Mouse (Mus musculus) cerebellum, adult 9-11 months (tissue): ENCODE results near the gene Ralb.

Experiments used
- DNase-seq: peaks from one replicate; pipeline ENCODE4 v3.0.0; 2022

Gene Ralb

DNA sequence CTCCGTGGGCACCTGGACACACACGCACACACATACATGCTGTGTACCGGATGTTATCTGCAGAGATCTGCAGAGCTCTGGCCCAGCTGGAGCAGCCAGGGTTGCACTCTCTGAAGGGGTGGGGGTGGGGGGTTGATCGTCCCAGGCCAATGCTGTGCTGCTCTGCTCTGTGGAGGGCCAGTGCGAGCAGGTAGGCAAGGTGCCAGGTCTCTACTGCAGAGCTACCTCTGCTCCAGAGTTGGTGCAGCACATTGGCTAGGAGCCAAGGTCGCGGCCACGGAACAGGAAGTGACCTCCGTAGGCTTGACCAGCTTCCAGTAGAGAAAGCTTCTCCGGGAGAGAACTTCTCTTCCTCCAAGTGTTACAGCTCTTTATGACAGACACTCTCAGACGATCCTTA is 12.5 kb downstream of the Ralb start:
- DNase-seq: no peak

DNA sequence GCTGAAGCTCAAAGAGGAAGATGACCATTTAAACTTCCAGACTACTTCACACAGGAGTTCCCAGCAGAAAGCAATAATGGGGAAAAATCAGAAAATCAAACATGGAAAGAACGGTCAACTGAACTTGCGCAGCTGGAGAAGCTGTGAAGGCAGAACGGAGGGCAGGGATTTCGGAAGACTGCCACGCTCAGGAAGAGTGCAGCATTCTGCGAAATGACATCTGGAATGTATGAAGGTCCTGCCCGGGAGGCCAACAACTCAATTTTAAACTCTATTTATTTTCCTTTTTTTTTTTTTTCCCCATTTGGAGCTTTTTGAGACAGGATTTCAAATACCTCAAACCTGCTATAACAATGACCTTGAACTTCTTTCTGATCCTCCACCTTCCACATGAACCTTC is 13.8 kb downstream of the Ralb start:
- no peak for DNase-seq

DNA sequence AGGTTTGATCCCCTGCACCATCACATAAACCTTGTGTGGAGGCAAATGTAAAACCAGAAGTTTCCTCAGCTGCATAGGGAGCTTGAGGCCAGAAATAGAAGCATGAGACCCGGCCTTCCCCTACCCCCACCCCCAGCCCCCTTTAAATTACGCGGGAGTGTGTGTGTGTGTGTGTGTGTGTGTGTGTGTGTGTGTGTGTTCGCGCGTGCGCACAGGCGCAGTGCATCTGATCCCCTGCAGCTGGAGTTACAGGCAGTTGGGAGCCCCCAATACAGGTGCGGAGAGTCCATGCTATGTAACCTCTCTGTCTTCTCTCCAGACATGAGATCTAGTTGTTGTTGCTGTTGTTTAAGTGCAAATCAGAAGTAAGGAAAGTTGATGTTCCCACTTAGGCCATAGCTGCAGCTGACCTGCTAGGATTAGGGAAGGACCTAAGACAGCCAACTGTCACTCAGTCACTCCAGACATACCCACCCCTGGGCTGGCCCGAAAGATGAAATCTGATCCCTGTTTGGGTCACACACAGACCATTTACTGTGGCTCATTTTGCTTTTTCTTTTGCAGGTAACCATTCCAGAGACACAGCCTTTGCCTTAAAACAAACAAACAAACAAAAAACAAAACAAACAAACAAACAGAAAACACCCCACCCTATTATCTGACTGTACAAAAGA is 16.5 kb downstream of the Ralb start:
- no peak for DNase-seq

DNA sequence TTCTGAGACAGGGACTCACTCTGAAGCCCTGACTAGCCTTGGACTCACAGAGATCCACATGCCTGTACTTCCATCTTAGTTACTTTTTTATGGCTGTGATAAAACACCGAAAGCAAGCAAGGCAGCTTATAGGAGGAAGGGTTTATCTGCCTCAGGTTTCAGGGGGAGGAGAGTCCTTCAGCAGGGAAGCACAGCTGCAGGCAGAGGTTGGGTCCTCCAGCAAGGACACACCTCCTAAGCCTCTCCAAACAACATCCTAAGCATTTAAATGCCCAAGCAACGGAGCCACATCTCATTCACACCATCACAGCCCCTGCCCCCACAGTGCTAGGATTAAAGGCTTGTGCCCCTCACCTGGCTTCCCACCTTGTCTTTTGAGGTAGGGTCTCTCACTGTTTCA is 18.8 kb downstream of the Ralb start:
- DNase-seq: no peak

DNA sequence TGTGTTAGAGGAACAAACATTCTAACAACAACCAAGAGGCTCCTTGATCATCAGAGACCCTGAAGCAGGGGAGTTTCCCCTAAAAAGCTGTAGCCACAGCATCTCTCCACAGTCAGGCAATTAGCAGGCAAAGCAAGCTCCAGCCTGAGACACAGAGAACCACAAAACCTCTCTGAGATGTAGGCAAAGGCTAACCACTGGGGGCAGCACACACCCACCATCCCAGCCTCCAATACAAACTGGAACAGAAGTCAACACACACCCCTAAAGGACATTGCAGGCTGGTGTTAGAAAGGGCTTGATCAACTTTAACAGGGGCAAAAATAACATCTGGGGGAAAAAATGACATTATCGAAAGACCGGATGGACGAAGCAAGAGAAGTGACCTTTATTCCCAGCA is 20.1 kb downstream of the Ralb start:
- no peak for DNase-seq

DNA sequence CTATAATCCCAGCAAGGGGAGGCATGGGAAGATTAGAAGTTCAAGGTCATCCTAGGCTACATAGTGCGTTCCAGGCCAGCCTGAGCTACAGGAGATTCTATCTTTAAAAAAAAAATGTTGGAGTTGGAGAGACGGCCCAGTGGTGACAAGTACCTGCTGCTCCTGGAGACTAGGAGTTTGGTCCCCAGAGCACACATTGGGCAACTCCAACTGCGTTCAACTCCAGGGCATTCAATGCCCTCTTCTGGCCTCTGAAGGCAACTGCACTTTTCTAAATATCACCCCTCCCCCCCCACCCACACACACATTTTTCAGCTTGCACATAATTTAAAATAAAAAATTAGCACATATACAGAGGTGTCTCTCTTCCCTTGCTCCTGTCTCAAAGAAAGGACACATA is 21.7 kb downstream of the Ralb start:
- DNase-seq: no peak

DNA sequence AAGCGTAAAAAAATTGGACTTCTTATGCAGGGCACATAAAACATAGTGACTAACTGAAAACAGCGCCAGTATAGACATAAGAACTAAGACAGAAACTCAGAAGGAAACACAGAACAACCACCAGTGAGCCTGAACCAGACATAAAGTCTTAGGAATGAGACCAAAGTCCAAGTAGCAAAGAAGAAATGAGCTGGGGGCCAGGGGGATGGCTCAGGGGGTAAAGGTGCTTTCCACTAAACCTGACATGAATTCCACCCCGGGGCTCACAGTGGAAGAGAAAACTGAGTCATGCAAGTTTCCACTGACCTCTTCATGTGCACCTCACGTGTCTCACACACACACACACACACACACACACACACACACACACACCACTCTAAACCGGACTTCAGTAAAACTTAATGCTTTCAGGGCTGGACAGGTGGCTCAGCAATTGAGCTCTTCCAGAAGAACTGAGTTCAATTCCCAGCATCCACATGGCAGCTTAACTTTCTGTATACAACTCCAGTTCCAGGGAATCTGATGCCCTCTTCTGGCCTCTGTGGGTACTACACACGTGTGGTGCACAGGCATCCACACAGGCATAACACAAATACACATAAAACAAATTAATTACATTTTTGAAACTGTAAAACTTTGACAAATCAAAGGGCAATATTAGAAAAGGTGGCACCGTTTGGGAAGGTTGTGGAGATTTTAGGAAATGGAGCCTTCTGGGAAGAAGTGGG is 23.2 kb downstream of the Ralb start:
- DNase-seq: no peak

DNA sequence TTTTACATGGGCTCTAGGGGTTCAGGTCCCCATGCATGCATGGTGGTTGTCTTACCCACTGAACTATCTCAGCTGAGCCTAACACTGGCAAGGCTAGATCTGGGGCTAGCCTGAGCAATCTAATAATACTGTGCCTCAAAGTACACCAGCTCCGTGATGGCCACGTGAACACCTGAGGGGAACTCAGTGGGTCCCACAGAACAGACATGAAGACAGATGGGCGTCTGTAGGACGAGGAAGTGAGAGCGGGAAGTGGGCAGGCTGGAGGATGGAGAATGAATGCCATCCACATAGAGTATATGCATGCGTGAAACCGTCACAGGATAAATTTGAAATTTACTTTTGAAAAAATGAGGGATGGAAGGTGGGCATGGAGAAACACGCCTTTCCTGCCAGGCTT is 23.9 kb downstream of the Ralb start:
- no peak for DNase-seq

DNA sequence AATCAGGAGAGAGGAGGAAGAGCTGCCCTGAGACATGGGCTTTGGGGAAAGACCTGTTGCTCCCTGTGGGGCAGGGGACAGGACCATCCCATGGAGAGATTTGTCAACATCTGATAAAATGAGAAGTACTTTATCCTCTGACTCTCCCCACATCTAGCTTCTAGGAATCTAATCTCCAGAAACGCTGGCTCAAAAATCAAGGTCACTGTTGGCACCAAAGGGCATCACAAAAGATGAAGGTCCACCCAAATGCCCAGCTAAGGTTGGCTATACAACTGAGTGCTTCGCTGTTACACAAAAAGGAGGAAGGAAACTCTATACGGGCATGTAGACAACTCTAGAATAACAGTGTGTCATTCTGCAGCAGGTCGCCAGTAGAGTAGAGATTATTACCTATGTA is 25.0 kb downstream of the Ralb start:
- no peak for DNase-seq

DNA sequence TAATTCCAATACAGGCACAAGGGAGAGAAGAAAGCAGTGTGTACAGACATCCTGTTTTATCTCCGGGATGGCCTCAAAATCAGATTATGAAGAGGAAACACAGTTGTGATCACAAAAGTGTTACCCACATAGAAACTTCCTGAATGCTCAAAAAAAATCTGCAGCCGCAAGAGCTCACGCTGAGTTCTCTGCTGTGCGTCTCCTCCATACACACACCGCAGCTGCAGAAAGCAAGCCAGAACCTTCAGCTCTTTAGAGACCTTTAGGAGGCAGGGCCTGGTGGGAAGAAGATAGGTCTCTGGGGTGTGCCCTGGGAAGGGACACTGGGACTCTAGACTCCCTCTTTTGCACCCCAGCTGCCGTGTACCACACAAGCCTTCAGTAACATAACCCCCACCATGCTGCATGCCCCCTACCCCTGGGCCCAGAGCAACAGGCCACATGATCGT is 27.7 kb downstream of the Ralb start:
- no peak for DNase-seq

DNA sequence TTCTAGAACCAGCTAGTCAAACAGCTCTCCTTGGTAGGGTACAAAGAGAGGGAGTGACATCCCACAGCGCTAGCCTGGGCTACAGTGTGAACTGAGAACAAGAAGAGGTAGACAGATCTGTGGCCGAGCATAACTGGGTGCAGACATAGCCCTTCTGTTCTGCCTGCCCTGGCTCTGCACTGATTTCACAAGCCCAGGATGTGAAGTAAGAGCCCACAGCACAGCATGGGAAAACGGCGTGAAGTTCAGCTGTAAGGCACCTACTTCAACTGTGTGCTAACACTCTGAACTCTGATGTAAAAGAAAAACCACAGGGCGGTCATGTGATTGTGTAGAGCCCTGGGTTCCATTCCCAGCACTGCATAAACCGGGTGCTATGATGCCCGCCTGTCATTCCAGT is 29.9 kb downstream of the Ralb start:
- no peak for DNase-seq

DNA sequence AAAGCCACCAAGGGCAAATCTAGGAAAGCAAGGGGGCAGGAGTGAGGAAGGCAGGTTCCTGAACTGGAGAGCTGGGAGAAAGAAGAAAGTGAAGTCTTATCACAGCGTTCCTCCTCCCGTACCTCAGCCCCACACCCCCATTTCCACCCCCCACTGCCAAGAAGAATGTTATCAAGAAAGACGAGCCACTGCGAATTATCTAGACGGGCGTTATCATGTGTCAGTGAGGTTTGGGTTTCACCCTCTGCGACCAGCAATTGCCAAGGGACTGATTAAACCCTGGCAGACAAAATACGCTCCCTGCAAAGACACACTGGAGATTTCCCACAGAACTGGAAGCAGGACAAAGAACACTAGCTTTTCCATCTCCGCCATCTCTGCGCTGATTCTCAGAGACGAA is 31.9 kb downstream of the Ralb start:
- DNase-seq: no peak

DNA sequence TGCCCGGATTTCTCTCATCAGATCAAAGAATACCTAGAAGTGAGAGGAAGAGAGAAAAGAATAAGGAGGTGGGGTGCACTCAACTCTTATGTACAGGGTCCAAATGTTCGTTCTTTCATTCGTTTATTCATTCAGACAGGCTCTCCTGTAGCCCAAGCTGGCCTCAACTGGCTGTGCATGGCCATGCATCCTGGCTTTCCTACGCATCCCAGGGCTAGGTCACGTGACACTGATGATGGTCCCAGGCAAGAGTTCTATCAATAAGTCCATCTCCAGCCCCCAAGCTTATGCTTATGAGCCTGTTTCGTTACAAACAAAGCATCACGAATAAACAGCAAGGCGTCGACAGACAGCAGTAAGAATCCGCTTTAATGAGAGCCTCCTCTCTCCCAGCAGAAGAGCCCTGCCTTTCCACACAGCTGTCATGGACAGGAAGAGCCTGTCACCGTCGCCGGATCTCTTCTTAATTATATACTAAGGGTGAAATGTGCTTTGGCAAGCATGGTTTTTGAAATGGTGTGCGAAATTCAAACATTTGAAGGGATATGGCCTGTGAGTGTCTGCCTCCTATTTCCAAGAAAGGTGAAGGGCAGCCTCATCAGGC is 32.7 kb downstream of the Ralb start:
- DNase-seq: no peak

DNA sequence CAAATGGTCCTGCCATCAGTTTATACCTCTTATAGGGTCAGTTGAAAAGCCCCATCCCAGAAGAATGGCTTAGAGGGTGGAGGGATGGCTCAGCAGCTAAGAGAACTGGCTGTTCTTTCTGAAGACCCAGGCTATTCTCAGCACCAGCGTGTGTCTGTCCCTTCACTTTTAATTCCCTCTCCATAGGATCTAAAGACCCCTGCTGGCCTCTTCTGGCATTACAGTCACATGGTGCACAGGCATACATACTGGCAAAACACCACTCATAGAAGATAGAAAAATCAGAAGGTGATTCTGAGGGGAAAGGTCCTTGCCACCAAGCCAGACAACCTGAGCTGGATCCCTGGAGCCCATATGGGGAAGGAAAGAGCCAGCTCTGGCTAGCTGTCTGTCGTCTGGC is 41.2 kb downstream of the Ralb start:
- no peak for DNase-seq

DNA sequence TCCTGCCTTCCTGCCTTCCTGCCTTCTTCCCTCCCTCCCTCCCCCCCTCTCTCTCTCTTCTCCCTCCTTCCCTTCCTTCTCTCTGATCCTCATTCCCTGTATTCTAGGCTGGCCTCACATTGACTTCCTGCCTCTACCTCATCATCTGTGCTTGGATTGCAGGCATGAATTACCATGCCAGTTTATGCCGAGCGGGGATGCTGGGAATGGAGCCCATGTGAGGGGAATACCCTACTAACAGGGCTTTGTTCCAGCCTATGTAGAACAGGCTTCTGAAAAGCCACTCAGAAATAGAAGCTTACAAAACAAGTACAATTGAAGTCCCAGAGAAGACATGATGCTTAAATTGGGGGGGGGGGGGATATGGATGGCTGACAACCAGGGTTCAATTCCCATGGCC is 44.5 kb downstream of the Ralb start:
- DNase-seq: no peak

DNA sequence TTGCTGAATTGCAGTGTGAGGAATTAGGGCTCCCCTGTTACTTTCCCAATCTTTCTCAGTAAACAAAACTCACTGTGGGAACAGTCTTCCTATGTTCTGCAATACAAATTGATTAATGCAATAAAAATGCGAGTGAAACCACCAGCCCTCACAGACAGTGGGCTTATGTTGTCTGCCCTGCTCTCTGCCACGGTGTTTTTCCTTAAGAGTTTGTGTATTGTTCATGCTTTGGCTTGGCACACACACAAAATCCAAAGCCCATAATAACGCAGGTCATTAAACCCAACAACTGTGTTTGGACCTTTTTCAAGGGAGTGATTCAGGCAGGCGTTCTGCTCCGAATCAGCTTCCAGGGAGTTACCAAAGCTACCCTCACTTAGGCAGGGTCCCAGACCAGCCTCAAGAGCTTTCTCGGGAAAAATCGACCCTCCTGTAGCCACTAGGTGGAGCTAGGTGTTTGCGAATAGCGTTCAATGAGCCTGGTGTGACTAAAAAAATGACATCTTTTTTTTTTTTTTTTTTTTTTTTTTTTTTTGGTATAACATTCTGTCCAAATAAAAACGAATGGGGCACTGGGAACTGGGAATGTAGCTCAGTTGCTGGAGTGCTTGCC is 46.5 kb downstream of the Ralb start:
- peak; percentile 28 for DNase-seq

DNA sequence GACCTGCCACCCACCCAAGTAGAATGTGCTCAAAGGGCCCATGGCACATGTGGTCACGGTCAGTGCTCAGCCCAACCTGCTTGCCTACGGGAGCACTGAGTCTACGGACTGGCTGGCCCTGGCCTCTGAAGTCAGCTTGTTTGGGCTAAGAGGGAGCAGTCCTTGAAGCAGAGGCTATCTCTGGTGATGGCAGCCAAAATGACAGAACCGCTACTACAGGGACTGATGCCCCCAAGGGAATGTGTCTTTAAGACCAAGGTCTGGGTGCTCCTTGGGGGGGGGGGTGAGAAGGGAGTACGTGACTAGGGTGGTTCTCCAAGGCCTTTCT is 47.1 kb downstream of the Ralb start:
- no peak for DNase-seq

DNA sequence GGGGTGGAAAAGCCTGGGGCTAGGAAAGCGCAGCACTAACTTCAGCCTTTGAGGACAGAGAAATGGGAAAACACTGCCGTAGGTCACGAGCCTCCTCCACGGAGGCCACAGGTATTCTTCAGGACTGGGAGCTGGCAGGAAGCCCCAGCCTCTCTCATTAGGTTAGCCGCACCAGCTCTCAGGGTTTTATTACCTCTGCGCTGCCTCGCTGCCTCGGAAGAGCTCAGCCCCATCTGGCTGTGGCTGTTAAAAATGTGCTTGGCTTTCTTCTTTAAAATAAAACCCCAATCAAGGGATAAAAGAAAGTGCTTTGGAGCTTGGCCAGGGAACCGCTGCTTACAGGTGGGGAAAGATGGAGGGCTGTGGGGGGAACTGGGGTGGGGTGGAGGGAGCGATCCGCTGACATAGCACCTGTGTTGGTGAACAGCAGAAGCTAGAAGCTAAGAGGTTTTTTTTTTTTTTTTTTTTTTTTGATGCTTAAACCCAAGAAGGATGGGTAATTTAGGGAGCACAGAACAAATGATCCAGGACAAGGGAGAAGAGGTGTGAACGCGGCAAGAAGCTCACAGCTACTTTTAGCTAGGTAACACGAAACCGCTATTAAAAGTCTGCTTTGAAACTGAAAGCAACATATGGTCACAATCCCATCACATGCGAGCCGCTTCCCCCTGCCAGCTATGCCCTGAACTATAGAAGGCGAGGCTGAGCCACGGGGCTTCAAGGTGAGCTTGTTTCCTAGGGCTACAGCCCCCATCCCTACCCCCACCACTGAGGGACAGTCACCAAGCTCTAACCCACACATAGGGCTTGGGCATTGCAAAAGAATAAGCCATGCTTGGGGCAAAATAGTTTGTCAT is 47.7 kb downstream of the Ralb start:
- no peak for DNase-seq

DNA sequence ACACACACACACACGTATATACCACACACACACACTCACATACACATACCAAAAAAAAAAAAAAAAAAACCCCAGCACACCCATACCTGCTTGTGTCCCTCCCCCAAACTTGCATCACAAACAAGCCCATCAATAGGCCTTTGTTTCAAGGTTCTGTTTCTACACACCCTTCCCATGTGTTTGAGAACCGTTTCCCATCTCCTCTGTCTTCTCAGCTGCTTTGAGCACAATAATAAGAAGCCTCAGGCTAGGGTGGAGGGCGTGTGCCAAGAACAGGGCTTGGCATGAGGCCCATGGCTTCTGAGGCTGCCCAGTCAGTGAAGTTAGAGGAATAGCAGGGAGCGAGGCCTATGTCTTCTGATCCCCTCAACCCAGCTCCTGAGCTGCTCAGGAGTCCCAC is 50.9 kb downstream of the Ralb start:
- DNase-seq: peak; percentile 13

DNA sequence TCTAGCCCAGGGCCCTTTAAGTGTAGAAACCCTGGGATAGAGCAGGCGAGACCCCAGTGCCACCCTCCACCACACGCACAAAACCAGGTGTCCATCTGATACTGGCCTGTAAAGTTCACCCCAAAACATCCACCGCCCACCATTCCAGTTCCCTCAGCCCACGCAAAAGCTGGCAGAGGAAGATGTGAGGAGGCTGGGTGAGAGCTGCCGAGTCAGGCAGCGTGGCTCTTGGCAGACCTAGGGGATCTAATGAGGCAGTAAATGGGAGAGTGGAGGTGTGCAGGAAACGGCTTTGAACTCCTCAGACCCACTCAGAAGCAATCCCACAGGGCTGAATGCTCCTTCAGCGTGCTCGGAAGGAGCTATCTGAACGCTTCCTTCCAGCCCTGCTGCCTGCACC is 53.2 kb downstream of the Ralb start:
- no peak for DNase-seq

DNA sequence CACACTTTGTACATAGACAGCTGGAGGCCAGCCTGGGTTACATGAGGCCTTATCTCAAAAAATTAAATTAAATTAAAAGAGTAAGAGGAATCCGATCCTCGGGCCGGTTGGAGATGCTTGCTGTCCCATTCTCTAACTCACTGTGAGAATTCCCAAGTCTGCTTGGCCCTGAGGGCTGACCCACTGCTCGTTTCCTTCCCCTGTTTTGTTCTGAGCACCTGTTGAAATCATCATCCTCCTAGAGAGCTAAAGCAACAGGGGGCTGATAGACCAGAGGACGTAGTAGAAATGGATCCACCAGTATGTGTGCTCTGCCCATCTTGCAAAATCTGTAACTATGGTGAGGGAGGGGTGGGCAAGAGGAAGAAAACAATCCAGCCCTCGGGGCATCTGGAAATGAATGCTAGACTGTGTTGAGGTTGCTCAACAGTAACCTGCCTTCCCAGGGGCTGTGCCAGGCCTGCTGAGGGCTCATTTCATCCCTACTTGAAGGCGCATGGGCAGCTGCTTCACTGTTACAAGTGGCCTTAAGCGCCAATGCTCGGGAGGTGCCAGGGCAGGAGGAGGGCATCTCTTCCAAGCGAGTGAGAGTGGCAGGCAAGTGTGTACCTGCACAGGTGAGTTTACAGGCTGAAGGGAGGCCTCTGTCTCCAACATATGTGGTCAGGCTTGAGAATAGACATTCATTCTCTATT is 53.8 kb downstream of the Ralb start:
- DNase-seq: no peak

DNA sequence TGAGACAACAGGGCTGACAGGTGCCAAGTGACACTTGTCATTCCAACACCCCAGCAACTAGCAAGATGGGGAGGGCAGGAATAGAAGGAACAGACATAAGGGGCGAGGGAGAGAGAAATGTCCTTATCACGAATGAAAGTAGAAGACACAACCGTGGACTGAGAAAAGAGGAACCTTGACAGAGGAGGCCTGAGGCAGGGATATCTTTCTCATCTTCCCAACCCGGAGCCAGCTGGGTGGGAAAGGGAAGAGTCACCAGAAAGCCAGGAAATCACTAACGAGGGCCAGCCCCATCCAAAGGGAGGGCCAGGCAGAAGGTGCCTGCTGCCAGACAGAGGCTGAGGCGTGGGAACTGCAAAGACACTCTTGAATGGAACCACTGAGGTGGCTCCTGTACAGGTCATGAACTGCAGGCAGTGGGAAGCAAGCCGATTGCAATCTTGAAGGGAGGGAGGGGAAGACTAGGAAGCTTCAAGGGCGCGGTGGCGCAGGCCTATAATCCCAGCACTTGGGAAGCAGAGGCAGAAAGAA is 57.8 kb downstream of the Ralb start:
- no peak for DNase-seq
